Mouse (Mus musculus): ENCODE measurements around the gene Ndufv3.

Ndufv3 gene

GRCm38 (mm10) chr17:31557947-31558542 is 38.1 kb downstream of the Ndufv3 start:
- DNase-seq, result no peak

GRCm38 (mm10) chr17:31559021-31559789 is 39.3 kb downstream of the Ndufv3 start:
- DNase-seq, result no peak

- DNase-seq, result peak; percentile 58 to 71
Observed at GRCm38 (mm10) chr17:31563632-31564014, 43.7 kb downstream of the Ndufv3 start.

- peak; percentile 98 to 99 for DNase-seq
Observed at GRCm38 (mm10) chr17:31564015-31564857, 44.3 kb downstream of the Ndufv3 start, which contains the start of gene Pknox1. Gene Pknox1 (plus strand): TSS chr17:31564734.

GRCm38 (mm10) chr17:31564858-31565140 is 44.9 kb downstream of the Ndufv3 start:
- no peak for DNase-seq

GRCm38 (mm10) chr17:31565141-31566056 is 45.5 kb downstream of the Ndufv3 start:
- DNase-seq, result peak; percentile 86 to 90

- no peak for DNase-seq
Observed at GRCm38 (mm10) chr17:31566276-31566675, 46.4 kb downstream of the Ndufv3 start.

GRCm38 (mm10) chr17:31569756-31570155 is 49.8 kb downstream of the Ndufv3 start:
- DNase-seq, result no peak

GRCm38 (mm10) chr17:31570321-31570925 is 50.5 kb downstream of the Ndufv3 start:
- DNase-seq, result peak in 1 of 2 experiments; percentile 46

GRCm38 (mm10) chr17:31571689-31572088 is 51.8 kb downstream of the Ndufv3 start:
- no peak for DNase-seq

- no peak for DNase-seq
Observed at GRCm38 (mm10) chr17:31574662-31575061, 54.7 kb downstream of the Ndufv3 start.

- DNase-seq, result peak; percentile 85 to 87
Observed at GRCm38 (mm10) chr17:31576394-31577175, 56.7 kb downstream of the Ndufv3 start.

- peak; percentile 78 to 79 for DNase-seq
Observed at GRCm38 (mm10) chr17:31580344-31580743, 60.4 kb downstream of the Ndufv3 start.

Measured in cerebellum, postnatal 10 days (tissue).